Mouse (Mus musculus) CH12.LX (cell line): ENCODE data around the gene Cfap61.

Experiments used
- CHD1 ChIP-seq: IDR thresholded peaks from 2 replicates; pipeline ENCODE4 v1.6.1; 2012; ENCODE audit warnings: low read depth, low read length, improper control_type of control experiment, inconsistent platforms
- RAD21 ChIP-seq: IDR thresholded peaks from 2 replicates; pipeline ENCODE4 v1.6.1; 2011; ENCODE audit warnings: low read depth, mild to moderate bottlenecking, low read length, improper control_type of control experiment, moderate library complexity

GRCm38 (mm10) chr2:145997956-145998525 is 63.5 kb downstream of the Cfap61 start:
- no peak for TF ChIP-seq RAD21
- TF ChIP-seq CHD1 = no peak
